Mouse (Mus musculus) bone marrow macrophage, adult 2 months (primary cell): ENCODE results near the gene Zfp324.

Source experiments
- CTCF ChIP-seq: IDR thresholded peaks from 2 replicates; pipeline ENCODE4 v1.5.1; 2012; ENCODE audit warnings: low read depth, mild to moderate bottlenecking, low read length, moderate library complexity
- POLR2A ChIP-seq: IDR thresholded peaks from 2 replicates; pipeline ENCODE4 v1.6.1; 2012; ENCODE audit warnings: mild to moderate bottlenecking, low read depth, low read length, borderline replicate concordance

DNA sequence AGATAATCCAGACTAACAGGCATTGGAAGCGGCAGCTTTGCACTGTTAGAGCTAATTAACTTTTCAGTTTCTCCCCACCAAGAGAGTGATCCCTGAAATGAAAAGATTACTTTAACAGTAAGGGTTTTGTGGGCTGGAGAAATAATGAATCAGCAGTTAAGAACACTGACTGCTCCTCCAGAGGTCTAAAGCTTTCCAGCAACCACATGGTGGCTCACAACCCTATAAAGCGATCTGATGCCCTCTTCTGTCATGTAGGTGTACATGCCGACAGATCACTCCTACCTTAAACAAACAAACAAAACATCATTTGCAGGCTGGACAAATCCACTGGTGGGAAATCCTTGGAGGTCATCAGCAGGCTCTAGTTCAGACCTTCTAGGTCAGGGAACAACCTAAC, 10.7 kb upstream of the Zfp324 start:
- no peak for TF ChIP-seq POLR2A
- no peak for TF ChIP-seq CTCF
